Mouse (Mus musculus): ENCODE data around the gene Tmem200a. TPM values are rescaled to one million over a fixed set of nuclear protein-coding genes. Genes with fewer than 3 reads are reported as not detected.

Tmem200a gene
- 0.38 TPM for polyA plus RNA-seq (2014; fragmentation: Illumina TruSeq; extraction: RNeasy Lipid Tissue Mini Kit (QIAGEN cat#74804); ENCODE audit: low read depth, low replicate concordance)

DNA sequence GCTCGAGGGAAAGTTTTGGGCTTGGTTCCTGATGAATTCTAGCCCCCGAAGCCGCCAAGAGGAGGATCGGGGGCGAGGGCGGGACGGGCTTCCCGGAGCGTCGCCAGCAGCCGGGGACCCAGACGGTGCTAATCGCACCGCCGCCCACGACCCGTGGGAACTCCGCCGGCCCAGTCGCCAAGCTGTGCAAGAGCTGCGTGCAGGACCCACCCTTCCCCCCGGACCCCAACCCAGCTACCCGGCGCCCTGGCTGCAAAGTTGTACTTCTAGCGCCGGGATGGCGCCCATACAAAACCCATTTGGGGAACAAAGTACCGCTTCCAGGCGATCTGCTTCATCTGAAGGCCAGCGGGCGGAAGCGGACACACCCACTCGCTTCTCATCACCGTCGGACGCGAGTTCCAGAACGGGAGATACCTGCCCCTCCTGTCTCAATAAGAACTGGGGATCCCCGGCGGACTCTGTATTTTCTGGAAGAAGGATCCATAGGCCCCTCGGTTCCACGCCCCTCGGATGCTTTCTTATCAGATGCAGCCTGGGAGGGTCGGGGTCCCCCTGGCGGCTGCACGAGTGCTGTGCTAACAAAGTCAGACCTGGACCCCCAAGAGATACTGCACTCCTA lies at the start of gene Tmem200a:
TSS of gene Tmem200a (minus strand) at position 532 of the 622 bp plus-strand sequence.

GRCm38 (mm10) chr10:26077671-26078481 lies 976 bp downstream of the Tmem200a start, which contains the start of gene Gm9767:
Gene Gm9767 (plus strand): TSS chr10:26078255.

Other genes starting within 250 kb of the Tmem200a start
- not detected for gene Gm9767, start 797 bp downstream of the Tmem200a start, polyA plus RNA-seq (2014; fragmentation: Illumina TruSeq; extraction: RNeasy Lipid Tissue Mini Kit (QIAGEN cat#74804); ENCODE audit: low read depth, low replicate concordance)
- gene Samd3, start 150.7 kb upstream of the Tmem200a start, polyA plus RNA-seq (2014; fragmentation: Illumina TruSeq; extraction: RNeasy Lipid Tissue Mini Kit (QIAGEN cat#74804); ENCODE audit: low read depth, low replicate concordance), result 0.97 TPM

Measured in adipose tissue, adult 10 weeks (tissue).